Mouse (Mus musculus) gonadal fat pad, adult 2 months (tissue): ENCODE results near the gene Ahcyl1. TPM values are rescaled to one million over a fixed set of nuclear protein-coding genes. Genes with fewer than 3 reads are reported as not detected.
"Not testable (repeated sequence)": the region's sequence is repeated elsewhere in the genome, so short reads cannot be mapped to it uniquely, and the experiment has no call there.

Experiments used
- DNase-seq: peaks from one replicate; pipeline ENCODE4 v3.0.0-alpha.2; 2012; ENCODE audit warnings: low read depth
- polyA plus RNA-seq: library from polyadenylated mRNA; depleted of rRNA; stranded (reverse); fragments of >200 nt; gene quantifications from 2 replicates; pipeline ENCODE4 v1.2.3, GENCODE M21; 2012; rRNA removed

Gene Ahcyl1
- polyA plus RNA-seq = 89.6 and 93.7 TPM in 2 replicates

DNA sequence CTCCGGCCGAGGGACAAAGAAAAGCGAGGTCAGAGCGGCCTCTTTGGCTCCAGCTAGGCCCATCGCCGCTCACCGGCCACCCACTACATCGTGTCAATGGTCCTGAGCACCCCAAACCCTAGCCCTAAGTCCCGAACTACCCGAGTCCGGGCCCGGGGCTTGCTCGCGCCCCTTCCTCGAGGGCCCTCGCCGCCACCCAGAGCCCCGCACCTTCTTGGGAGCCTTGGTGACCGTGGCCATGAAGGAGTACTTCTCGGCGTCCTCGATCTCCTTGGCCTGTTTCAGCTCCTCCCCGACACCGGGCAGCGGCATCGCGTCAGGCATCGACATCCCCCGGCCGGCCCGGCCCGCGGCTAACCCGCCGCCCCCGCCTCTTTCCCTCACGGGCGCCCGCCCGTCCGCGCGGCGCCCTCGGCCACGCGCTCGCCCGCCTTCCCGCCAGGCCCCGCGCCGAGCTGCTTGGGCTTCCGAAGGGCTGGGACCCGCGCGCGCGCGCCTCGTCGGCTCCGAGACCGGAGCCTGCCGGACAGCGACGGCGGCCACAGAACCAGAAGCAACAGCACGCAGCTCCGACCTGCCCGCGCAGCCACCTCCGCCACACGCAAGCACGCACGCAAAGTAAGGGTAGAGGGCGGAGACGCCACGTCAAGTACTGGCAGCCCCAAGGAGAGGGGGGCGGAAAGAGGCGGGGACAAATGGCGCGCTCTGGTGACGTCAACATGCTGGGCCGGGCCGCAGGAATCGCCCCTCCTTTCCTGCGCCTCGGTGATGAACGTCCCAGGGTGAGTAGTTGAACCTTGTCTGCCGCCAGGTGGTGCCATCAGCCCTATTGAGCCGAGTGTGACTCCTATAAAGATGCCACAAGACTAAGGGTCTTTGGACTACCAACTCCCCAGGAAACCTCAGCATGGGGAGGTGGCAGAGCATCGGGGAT lies at the start of gene Ahcyl1:
TSS of gene Ahcyl1 (minus strand) at position 613 of the 934 bp plus-strand sequence.
- DNase-seq = peak; percentile 50

GRCm38 (mm10) chr3:107746026-107746425 lies 49.7 kb upstream of the Ahcyl1 start:
- DNase-seq = no peak

- DNase-seq = no peak
These were observed 47.3 kb upstream of the Ahcyl1 start for GRCm38 (mm10) chr3:107743650-107744049.

DNA sequence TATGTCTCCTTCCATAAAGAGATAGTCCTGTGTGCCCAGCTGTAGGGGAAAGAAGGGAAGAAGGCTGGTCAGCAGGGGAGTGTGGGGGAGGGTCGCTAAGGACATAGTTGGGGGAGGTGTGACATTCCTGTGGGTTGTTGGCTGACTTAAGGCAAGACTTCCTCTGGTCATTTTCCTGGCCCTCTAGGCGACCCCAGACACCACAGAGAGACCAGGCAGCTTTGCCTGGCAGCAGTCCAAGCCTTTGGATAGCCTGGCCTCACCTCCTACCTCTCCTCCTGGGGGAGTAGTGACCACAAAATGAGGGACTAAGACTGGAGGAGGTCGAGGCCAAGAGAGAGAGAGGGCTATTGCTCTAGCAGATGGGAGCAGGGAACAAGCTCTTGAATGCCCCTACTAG lies 46.7 kb upstream of the Ahcyl1 start:
- no peak for DNase-seq

DNA sequence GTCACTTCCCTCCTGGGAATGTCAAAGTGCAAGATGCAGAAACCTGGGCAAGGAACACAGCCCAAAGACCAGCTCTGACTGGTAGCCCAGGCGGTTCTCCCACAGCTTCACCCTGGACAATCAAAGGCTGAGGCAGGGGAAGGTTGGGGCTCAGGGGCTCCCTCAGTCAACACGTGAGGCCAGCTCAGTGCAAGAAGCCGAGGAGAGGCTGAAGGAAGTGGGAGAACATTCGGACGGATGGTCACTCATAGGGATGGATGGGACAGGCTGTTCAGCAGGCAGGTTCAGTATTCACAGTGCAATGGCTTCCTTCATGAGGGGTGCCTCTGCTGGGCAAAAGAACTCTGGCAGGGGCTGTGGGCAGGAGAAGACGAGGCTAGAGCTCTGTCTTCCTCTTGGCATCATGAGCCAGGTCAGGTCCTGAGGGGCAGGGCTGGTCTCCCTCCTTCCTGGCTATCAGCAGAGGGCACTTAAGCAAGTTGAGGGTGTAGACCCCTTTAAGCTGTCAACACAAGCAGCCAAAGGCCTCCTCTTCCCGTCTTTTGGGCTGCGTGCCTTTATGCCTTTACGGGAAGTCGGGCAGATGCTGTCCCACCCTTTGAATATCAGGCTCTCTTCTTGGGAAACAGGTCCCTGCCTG lies 45.8 kb upstream of the Ahcyl1 start:
- DNase-seq = no peak

- DNase-seq = no peak
These were observed 45.0 kb upstream of the Ahcyl1 start for GRCm38 (mm10) chr3:107741387-107741786.

GRCm38 (mm10) chr3:107740578-107741207 lies 44.3 kb upstream of the Ahcyl1 start:
- DNase-seq = no peak

- DNase-seq = no peak
These were observed 43.6 kb upstream of the Ahcyl1 start for GRCm38 (mm10) chr3:107739966-107740365.

GRCm38 (mm10) chr3:107739456-107739855 lies 43.1 kb upstream of the Ahcyl1 start:
- DNase-seq = no peak

DNA sequence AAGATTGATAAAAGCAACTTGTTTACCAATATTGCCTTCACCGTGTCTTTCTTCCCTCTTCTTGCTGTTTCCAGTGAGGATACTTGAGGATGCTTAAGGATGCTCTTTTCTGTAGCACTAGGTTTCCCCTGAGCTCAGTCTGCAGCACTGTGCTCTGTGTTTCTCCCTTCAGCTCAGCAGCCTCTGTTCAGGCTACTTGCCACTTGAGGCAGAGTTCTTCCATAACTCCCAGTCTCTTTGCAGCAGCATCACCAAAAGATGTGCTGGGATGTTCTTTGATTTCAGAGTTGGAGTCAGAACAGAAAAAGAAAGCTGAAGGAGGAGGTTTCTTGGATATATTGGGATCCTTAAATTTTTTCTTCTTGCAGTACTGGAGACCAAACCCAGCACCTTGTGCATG lies 42.3 kb upstream of the Ahcyl1 start:
- DNase-seq = no peak

GRCm38 (mm10) chr3:107737609-107738190 lies 41.3 kb upstream of the Ahcyl1 start:
- DNase-seq = no peak

DNA sequence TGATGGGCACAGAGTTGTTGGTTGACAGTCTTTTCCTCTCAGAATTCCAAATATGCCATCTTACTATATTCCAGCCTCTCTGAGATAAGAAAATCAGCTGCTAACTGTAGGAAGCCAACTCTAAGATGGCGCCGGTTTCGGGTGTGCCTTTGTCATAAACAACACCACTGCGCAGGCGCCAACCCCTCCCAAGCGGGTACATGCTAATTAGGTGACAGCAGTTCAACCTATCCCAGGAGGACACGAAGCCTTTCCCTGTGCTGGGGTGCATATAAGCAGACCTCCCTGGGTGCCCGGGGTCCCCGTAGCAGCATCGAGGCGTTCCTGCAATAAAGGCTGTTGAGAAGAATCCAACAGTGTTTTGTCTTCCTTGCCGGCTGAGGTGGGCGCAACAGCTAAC lies 39.3 kb upstream of the Ahcyl1 start:
- DNase-seq = not testable (repeated sequence)

DNA sequence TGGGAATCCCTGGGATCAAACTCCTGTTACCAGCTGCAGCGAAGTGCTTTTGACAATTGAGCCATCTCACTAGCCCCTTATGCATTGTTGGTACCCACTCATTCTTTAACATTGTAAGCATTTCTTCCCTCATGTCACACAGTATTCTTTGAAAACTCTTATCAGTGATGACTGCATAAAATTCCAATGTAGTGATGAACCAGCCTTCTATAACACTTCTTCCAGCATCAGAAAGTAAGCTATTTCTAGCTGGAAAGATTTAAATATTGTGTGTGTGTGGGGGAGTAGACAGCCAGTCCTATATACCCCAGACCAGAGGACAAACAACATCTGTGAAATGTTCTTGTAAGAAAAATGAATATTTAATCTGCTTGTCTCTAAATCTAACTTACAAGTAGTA lies 37.0 kb upstream of the Ahcyl1 start:
- DNase-seq = no peak

DNA sequence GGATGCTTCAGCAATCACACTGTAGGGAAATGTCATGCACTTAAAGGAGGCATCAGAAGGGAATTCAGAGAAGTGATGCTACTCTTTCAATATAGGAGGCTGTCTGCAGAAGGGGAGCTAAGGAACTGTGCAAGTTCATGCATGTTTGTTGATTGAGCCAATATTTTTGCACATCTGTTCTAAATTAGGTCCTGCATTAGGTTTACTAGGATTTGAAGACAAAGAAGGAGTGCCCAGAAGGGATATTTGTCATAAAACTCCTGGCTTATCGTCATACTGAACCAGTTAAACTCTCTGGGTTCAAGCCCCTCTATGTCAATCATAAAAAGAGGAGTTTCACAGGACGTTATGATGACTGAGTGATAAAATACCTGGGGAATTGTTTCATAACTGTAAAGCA lies 33.9 kb upstream of the Ahcyl1 start:
- no peak for DNase-seq

DNA sequence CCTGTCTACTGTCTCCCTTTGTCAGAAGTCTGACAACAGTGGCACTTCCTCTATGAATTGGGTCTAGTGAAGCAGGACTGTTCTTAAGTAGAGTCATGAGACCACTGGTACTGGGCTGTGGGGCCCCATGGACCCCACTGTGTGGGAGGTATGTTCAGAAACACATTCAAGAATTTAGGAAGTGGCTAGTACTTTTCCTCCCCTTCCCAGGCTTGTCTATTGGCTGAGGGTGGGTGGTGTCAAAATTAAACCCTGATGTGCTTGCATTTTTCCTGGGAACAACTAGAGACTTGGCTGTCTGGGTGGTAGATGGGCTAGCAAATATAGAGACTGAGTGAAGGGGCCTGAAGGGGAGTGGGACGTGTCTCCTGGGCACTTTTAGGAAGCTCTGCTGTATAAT lies 32.1 kb upstream of the Ahcyl1 start:
- DNase-seq = no peak

DNA sequence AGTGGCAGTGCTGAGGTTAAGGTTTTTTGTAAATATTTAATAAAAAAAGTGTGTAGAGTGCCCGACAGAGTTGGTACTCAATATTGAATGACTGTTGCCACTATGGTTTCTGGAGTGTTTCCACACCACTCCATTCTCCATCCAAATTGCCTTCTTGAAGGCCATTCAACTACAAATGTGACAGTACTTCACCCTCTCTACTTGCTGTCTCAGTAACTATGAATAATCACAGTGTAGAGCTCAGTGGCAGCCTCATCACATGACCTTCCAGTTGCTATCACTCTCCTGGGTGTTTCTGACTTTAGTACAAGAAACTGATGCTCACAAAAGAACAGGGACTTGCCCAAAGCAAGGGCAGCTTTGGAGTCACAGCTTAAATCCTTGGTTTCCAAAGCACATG lies 19.6 kb upstream of the Ahcyl1 start:
- DNase-seq = no peak

GRCm38 (mm10) chr3:107714276-107714933 lies 18.0 kb upstream of the Ahcyl1 start:
- no peak for DNase-seq

DNA sequence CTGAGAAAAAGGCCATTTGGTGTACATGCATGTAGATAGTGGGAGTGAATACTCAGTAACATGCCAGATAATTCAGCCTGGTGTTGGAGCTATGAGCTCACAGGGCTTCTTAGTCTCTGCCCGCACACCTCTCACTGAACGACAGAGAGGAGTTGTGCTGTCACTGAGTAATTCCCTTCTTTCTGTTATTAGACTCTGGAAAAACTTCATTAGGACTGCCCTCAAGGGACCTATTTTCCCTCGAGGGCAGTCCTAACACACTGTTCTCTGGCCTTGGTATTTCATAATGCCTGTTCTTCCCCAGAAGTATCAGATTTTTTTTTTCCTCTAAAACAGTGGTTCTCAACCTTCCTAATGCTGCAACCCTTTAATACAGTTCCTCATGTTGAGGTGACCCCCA lies 15.7 kb upstream of the Ahcyl1 start:
- no peak for DNase-seq

- DNase-seq = no peak
These were observed 12.8 kb upstream of the Ahcyl1 start for GRCm38 (mm10) chr3:107709156-107709555.

DNA sequence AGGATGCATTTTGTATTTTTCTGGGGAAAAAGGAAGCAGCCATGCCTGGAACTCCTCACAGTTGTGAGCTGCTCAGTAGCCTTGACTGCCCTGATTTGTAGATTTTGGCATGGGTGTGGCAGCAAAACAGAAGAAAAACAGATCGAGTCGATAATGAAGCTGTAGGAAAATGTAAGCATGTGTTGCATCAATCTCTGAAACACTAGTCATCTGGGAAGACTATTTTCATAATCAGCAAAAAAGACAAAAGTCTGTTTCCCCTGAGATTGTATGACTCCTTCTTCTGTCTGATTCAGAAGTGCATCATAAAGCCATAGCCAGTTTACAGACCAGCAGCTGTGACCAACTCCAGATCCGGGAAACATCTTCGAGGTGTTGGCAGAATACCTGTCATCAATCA lies 10.9 kb upstream of the Ahcyl1 start:
- no peak for DNase-seq

DNA sequence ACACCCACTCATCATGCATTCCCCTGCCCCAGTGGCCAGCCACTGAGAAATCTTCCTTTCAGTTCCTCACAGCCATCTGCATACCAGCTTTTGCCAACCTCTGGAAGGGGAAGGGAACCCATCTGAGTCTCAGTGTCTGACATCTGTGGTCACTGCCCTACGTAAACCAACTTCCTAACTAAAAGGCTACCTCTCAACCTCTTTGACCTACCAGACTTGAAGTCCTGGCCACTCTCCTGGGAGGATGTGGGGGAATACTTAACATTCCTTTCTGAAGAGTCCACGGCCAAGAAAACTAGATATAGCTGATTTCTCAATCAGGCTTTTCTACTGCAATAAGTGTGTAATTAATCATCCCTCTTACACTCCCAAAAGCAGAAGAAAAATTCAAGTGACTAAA lies 9.8 kb upstream of the Ahcyl1 start:
- DNase-seq = no peak

GRCm38 (mm10) chr3:107704371-107704705 lies 8.0 kb upstream of the Ahcyl1 start:
- DNase-seq = no peak
